Mouse (Mus musculus): ENCODE measurements around the gene Pld4.

- no peak for TF ChIP-seq CTCF (IDR thresholded peaks at IDR 0.05; ENCODE audit: borderline replicate concordance, insufficient read depth, low read depth, low read length)
- TF ChIP-seq POLR2A (IDR thresholded peaks at IDR 0.05; ENCODE audit: borderline replicate concordance, insufficient read depth, low read length), result no peak
Observed at GRCm38 (mm10) chr12:112774481-112774880, 14.0 kb downstream of the Pld4 start.
